Mouse (Mus musculus): ENCODE measurements around the gene Ccdc88c. TPM values are rescaled to one million over a fixed set of nuclear protein-coding genes. Genes with fewer than 3 reads are reported as not detected.

The Ccdc88c gene
- polyA plus RNA-seq, 1 experiment from 2014 or later: 15.3 TPM

DNA sequence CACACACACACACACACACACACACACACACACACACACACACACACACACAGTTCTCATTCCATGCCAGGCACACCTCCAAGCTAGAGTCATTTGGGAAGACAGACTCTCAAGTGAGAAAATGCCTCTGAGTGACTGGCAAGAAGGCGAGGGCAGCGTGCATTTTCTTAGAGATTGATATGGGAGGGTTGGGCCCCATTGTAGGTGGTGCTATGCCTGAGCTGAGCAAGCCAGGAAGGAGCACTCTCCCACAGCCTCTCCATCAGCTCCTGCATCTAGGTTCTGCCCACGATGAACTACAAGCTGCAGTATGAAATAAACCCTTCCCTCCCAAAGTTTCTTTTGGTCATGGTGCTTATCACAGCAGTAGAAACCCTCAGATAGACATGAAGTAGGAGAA lies 63.6 kb downstream of the Ccdc88c start:
- H3K36me3 ChIP-seq (ENCODE audit: insufficient read depth): peaks cover 12% of the 10 kb centered on the region; the same call in 1 of the 2 replicates
- WGBS: 61% methylated on average over 3 of the region's 3 CpGs
- no peaks in the 10 kb centered on the region for H3K27me3 ChIP-seq (ENCODE audit: insufficient read depth, low read length)
- H3K4me2 ChIP-seq: no peak overlapping the region
- DNase-seq (no peak), ATAC-seq (ENCODE audit: insufficient read depth) (no peak)
- H3K9me3 ChIP-seq (ENCODE audit: low read depth, low read length): no peaks in the 10 kb centered on the region
- no peak for TF ChIP-seq CTCF (IDR thresholded peaks at IDR 0.05; ENCODE audit: low read depth)
- no peak overlapping the region for H3K27ac ChIP-seq (ENCODE audit: low read depth)
- H3K9ac ChIP-seq: no peak overlapping the region
- H3K4me1 ChIP-seq (ENCODE audit: insufficient read depth): no peaks in the 10 kb centered on the region
- H3K4me3 ChIP-seq (ENCODE audit: low read depth, low read length): no peak overlapping the region

- WGBS: 61% methylated on average over 15 of the region's 15 CpGs
- H3K4me1 ChIP-seq (ENCODE audit: insufficient read depth): 0 out of 2 replicates have a peak, but pooled peaks cover 3% of the 10 kb centered on the region
- no peaks in the 10 kb centered on the region for H3K27me3 ChIP-seq (ENCODE audit: insufficient read depth, low read length)
- H3K4me2 ChIP-seq: no peak overlapping the region
- no peaks in the 10 kb centered on the region for H3K9me3 ChIP-seq (ENCODE audit: low read depth, low read length)
- no peak for TF ChIP-seq CTCF (IDR thresholded peaks at IDR 0.05; ENCODE audit: low read depth)
- no peak overlapping the region for H3K4me3 ChIP-seq (ENCODE audit: low read depth, low read length)
- peak overlapping the region; percentile 10; the same call in 1 of the 2 replicates for H3K27ac ChIP-seq (ENCODE audit: low read depth)
- no peak overlapping the region for H3K9ac ChIP-seq
- no peak for DNase-seq
- H3K36me3 ChIP-seq (ENCODE audit: insufficient read depth): no peaks in the 10 kb centered on the region
- peak; percentile 71 for ATAC-seq (ENCODE audit: insufficient read depth)
Measured at GRCm38 (mm10) chr12:100958621-100959592, 69.9 kb downstream of the Ccdc88c start.

DNA sequence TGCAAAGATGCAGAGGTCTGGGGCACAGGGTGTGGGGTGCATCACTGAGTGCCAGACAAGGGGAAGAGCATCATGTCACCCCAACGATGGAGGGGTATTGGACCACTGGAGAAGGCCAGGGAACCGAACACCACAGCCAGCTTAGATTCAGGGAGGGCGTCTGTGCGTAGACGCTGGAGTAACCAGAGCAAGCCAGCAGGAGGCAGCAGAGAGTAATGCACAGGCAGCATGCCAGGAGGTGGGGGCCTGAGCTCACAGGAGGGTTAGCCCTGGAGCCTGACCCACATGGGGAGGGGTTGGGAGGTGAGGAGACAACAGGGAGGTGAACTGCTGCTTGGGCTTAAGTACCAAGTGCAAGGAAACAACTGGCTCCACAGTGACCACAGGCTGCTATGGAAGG lies 70.8 kb downstream of the Ccdc88c start:
- Histone ChIP-seq H3K36me3 (ENCODE audit: insufficient read depth) (no peaks in the 10 kb centered on the region), H3K27me3 (ENCODE audit: insufficient read depth, low read length) (no peaks in the 10 kb centered on the region), H3K4me3 (ENCODE audit: low read depth, low read length) (no peak overlapping the region), H3K4me2 (no peak overlapping the region), H3K27ac (ENCODE audit: low read depth) (no peak overlapping the region), H3K4me1 (ENCODE audit: insufficient read depth) (0 out of 2 replicates have a peak, but pooled peaks cover 3% of the 10 kb centered on the region), H3K9ac (no peak overlapping the region), H3K9me3 (ENCODE audit: low read depth, low read length) (no peaks in the 10 kb centered on the region)
- WGBS: 22% methylated on average over 5 of the region's 5 CpGs
- peak; percentile 98 for TF ChIP-seq CTCF (IDR thresholded peaks at IDR 0.05; ENCODE audit: low read depth)
- DNase-seq (peak; percentile 82), ATAC-seq (ENCODE audit: insufficient read depth) (peak; percentile 60; the same call in 1 of the 2 replicates)

GRCm38 (mm10) chr12:100957257-100957656 lies 71.6 kb downstream of the Ccdc88c start:
- Histone ChIP-seq H3K36me3 (ENCODE audit: insufficient read depth) (no peaks in the 10 kb centered on the region), H3K4me1 (ENCODE audit: insufficient read depth) (0 out of 2 replicates have a peak, but pooled peaks cover 3% of the 10 kb centered on the region), H3K27ac (ENCODE audit: low read depth) (no peak overlapping the region), H3K9ac (no peak overlapping the region), H3K4me2 (no peak overlapping the region), H3K9me3 (ENCODE audit: low read depth, low read length) (no peaks in the 10 kb centered on the region), H3K27me3 (ENCODE audit: insufficient read depth, low read length) (no peaks in the 10 kb centered on the region), H3K4me3 (ENCODE audit: low read depth, low read length) (no peak overlapping the region)
- WGBS: 69% methylated on average over 3 of the region's 3 CpGs
- TF ChIP-seq CTCF (IDR thresholded peaks at IDR 0.05; ENCODE audit: low read depth): no peak
- ATAC-seq (ENCODE audit: insufficient read depth) (no peak), DNase-seq (no peak)

DNA sequence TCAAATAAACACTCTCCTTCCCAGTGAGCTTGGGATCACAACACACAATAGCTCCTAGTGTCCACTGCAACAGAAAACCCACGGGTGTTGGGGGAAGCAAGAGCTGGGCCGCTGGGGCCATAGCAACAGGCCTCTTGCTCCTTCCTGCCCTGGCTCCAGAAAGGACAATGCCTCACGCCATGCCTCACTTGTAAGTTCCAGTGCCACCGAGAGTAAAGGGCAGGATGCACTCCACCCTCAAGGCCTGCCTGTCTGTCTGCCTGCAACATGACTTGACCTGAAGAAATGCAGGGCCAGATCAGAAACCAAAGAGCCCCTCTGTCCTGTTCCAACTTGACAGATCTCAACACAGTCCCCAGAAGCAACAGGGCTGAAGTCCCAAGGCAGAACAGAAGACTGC lies 72.0 kb downstream of the Ccdc88c start:
- Histone ChIP-seq H3K4me2 (no peak overlapping the region), H3K36me3 (ENCODE audit: insufficient read depth) (no peaks in the 10 kb centered on the region), H3K9me3 (ENCODE audit: low read depth, low read length) (no peaks in the 10 kb centered on the region), H3K27me3 (ENCODE audit: insufficient read depth, low read length) (no peaks in the 10 kb centered on the region), H3K4me3 (ENCODE audit: low read depth, low read length) (no peak overlapping the region), H3K27ac (ENCODE audit: low read depth) (peak overlapping the region; percentile 24; the same call in 1 of the 2 replicates), H3K9ac (no peak overlapping the region), H3K4me1 (ENCODE audit: insufficient read depth) (0 out of 2 replicates have a peak, but pooled peaks cover 3% of the 10 kb centered on the region)
- ATAC-seq (ENCODE audit: insufficient read depth) (no peak), DNase-seq (no peak)
- WGBS: 61% methylated on average over 4 of the region's 4 CpGs
- TF ChIP-seq CTCF (IDR thresholded peaks at IDR 0.05; ENCODE audit: low read depth): no peak

DNA sequence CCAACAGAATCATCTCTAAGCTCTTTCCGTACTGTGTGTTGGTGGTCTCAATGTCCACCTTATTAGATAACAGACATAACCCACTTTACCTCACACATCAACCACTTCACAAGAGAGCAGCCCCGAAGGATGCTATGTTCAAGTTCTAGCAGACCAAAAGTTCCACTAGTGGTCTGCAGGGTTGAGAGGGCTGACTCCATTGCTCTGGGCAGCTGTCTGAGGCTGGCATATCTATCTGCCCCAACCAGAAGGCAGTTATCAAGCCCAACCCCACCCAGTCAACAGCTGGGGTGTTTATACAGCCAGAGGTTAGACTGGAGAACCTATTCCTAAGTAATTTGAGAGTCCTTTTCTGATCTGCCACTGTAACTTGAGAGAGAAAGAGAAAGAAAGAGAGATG lies 72.8 kb downstream of the Ccdc88c start:
- Histone ChIP-seq H3K4me3 (ENCODE audit: low read depth, low read length) (no peak overlapping the region), H3K36me3 (ENCODE audit: insufficient read depth) (no peaks in the 10 kb centered on the region), H3K9ac (no peak overlapping the region), H3K4me2 (no peak overlapping the region), H3K4me1 (ENCODE audit: insufficient read depth) (0 out of 2 replicates have a peak, but pooled peaks cover 3% of the 10 kb centered on the region), H3K9me3 (ENCODE audit: low read depth, low read length) (no peaks in the 10 kb centered on the region), H3K27me3 (ENCODE audit: insufficient read depth, low read length) (no peaks in the 10 kb centered on the region), H3K27ac (ENCODE audit: low read depth) (peak overlapping the region; percentile 26; the same call in 1 of the 2 replicates)
- no peak for DNase-seq
- ATAC-seq (ENCODE audit: insufficient read depth): no peak
- WGBS: 70% methylated on average over 2 of the region's 2 CpGs
- TF ChIP-seq CTCF (IDR thresholded peaks at IDR 0.05; ENCODE audit: low read depth): no peak

GRCm38 (mm10) chr12:100953926-100954325 lies 74.9 kb downstream of the Ccdc88c start:
- H3K27ac ChIP-seq (ENCODE audit: low read depth): no peak overlapping the region
- no peak for TF ChIP-seq CTCF (IDR thresholded peaks at IDR 0.05; ENCODE audit: low read depth)
- ATAC-seq (ENCODE audit: insufficient read depth): no peak
- H3K27me3 ChIP-seq (ENCODE audit: insufficient read depth, low read length): no peaks in the 10 kb centered on the region
- no peaks in the 10 kb centered on the region for H3K36me3 ChIP-seq (ENCODE audit: insufficient read depth)
- no peak overlapping the region for H3K4me3 ChIP-seq (ENCODE audit: low read depth, low read length)
- 53% methylated on average over 8 of the region's 8 CpGs for WGBS
- H3K4me2 ChIP-seq: no peak overlapping the region
- no peaks in the 10 kb centered on the region for H3K9me3 ChIP-seq (ENCODE audit: low read depth, low read length)
- H3K9ac ChIP-seq: no peak overlapping the region
- H3K4me1 ChIP-seq (ENCODE audit: insufficient read depth): 0 out of 2 replicates have a peak, but pooled peaks cover 3% of the 10 kb centered on the region
- DNase-seq: no peak

Data from lung, embryonic 14.5 days (tissue).